Mouse (Mus musculus): ENCODE measurements around the gene Gm29427.
A peak's percentile ranks its signal among the peaks of the same experiment; 100 is the strongest.

Gene Gm29427

DNA sequence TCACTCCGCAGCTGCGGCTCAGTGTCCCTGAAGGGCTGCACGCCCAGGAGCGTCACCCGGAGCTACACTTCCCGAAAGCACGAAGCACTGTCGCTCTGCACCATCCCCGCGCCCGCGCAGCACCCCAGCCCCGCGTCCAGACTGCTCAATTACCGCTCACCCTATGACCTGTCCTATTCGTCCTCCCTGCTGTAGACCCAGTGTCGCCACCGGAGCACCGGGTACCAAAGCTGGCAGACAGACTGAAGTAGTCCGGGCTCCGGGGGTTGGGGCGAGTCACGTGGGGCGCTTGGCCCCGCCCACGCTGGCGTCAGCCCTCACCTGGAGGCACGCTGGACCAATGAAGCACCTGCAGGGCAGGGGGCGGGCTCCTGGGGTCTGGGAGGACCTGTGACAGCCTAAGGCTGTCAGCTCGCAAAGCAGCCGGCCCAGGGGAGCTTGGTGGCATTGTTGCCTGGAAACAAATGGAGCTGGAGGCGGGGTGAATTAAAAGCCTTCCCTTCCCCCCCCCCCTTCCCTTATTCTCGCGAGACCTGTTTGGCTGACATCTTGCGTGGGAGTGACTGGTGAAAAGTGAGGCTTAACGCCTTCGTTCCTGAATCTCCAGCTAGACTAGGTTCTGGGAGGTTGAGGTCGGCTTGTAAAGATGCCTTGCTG, at the start of gene Gm29427:
Gene Gm29427, minus strand, starts transcription at position 239 of the 657 bp plus-strand sequence.
- DNase-seq (ENCODE audit: low spot score) = peak; percentile 92

DNA sequence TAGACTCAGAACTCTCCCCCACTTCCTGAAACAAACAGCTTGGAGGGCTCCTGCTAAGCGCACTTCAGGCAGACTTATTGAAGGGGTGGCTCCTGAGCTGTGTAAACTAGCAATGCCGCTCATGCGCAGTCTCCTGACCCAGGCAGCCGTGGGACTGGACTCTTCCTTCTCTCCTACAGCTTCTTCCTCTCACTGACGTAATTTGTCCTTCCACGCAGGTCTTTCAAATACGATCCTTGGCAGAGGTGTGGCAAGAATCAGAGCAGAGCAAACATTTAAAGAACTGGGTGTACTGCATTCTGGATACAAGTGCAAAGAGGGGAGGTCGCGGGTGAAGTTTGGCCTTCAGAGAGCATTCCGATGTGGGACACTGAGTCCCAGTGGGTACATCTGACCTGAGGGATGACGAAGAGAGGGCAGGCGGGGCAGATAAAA, 48.4 kb upstream of the Gm29427 start:
- peak; percentile 66 for DNase-seq (ENCODE audit: low spot score)

DNA sequence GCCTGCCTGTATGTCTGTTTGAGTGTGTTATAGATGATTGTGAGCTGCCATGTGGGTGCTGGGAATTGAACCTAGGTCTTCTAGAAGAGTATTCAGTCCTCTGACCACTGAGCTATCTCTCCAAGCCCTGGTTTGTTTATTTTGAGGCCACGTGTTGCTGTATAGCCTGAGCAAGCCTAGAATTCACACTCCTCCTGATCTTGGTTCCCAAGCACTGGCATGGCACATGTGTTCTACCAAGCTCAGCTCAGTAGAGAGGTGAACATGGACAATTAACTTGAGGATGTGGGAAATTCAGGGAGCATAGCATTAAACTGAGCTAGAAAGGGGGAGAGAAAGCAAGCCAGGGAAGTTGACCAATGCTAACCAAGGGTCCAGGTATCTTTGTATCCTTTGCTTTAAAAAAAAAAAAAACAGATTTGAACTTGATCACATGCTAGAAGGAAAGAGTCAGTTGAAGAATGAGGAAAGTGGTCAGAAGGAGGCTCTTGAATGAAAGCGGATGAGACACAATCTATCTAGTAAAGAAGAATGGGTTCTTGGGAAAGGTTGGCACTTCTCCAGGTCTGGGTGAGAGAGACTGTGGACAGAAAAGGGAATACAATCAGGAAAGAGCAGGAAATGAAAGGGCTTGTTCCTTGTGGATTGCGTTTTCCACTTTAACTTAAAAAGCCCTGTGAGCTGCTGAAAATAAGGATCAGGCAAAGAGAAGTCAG, 46.6 kb upstream of the Gm29427 start:
- DNase-seq (ENCODE audit: low spot score) = no peak

DNA sequence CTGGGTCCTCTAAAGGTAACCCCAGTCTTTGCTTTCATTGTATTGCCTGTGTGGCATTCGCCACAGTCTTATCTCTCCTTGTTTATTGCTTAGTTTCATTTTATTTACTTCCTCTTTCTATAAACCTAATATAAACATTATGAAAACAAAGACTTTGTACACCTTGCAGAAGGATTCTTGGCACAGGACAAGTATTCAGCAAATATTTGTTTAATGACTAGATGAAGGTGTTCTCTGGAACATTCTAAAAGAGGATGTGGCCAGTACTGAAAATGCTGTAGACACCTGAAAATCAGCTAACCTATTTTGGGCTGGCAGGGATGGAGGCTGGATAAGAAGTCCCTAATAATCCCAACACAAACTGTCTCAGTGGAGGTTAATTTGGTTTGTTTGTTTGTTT, 46.0 kb upstream of the Gm29427 start:
- DNase-seq (ENCODE audit: low spot score) = no peak

DNA sequence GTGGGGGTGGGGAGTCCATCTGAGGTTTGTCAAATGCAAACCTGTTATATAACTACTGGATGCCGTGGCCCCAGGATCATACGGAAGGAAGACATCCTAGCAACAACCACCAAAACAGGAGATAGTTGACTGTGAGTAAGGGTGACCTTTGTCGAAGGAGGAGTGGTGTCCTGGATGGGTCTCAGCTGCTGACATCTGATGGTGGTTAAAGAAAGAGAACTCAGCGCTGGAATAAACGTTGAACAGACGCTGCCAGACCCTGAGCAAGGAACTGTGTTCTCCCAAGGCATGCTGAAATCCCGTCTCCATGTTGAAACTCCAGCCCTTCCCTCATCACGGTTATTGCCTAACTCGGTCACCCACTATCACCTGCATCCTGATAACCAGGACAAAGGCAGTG, 44.1 kb upstream of the Gm29427 start:
- no peak for DNase-seq (ENCODE audit: low spot score)

DNA sequence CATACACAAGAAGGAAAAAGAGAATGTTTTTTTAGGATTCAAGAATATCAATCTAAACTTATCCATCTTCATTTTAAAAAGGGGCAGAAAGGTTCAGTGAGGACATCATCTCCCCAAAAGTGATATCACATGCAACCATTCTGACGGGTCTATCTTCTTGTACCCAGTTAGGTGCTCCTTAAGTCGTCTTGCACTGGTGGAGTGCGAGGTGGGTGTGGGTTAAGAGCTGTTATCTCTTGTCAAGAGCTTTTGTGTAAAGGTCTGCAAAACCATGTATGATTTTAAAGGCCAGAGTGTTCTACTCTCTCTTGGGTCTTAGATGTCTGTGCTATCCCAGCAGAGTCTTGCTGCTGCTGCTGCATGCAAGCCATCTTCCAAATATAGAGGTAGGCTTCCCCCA, 31.2 kb upstream of the Gm29427 start:
- DNase-seq (ENCODE audit: low spot score) = no peak

DNA sequence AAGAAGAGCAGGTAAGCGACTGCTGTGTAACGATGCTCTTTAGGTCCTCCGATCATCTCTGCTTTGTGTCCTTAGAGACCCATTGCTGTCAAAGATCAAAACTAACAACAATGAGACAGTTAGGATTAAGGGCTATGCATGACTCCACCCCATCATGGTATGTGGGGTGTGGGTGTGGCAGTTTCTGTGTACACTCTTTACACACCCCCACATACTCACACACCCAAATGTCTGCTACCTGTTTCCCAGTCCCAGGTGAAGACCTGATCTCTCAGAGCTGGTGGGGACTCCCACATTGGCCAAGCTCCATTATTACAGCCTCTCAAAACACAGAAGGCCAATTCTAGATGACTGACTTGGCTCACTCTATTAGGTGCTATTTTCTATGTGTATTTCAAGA, 30.0 kb upstream of the Gm29427 start:
- no peak for DNase-seq (ENCODE audit: low spot score)

DNA sequence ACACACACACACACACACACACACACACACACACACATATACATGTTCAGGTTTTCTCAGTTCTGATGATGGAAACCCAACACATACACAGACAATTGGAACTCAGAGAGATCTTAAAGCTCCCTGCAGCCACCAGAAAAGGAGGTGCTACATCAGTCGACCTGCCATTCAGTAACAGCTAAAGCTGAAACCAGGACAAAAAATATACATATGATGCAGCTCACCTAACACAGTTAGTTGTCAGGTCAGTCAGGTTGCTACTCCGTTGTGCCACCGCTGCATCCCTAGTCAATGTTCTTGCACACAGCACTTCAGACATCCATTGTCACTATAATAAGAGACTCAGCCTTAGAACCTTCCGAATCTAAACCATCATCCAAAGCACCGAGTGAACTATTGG, 29.4 kb upstream of the Gm29427 start:
- no peak for DNase-seq (ENCODE audit: low spot score)

DNA sequence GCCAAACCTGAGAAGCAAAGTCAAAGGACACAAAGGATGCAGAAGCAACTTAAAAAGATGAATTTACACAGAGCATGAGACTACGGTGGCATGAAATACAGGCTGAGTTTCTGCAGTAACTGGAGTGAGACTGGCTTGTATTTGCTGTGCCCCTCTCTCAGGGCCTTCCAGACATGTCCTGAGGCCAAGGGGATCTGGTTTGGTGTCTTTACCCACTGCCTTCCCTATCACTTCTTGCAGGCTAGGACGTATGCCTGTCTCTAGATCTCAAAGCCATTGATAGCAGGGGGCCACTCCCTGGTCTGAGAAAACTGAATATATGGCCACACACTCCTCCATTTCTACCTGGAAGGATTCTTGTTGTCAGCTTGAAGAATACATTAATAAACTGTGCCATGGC, 28.6 kb upstream of the Gm29427 start:
- DNase-seq (ENCODE audit: low spot score) = no peak

DNA sequence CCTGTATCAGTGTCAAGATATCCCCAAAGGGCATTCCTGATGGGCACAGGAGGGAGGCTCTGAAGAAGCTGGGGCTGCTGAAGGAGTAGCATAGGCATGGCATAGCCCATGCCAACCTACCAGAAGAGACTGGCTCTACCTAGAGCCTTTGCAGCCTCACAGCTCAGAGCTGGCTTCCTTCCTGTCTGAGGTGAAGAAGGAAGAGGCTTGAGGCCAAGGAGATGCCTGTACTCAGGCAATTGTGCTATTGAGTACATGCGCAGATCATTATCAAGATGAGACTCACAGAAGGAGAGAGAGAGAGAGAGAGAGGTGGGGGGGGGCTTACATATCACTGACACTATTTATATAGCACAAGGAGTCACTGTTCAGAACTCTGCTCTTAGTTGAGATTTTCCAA, 28.2 kb upstream of the Gm29427 start:
- no peak for DNase-seq (ENCODE audit: low spot score)

DNA sequence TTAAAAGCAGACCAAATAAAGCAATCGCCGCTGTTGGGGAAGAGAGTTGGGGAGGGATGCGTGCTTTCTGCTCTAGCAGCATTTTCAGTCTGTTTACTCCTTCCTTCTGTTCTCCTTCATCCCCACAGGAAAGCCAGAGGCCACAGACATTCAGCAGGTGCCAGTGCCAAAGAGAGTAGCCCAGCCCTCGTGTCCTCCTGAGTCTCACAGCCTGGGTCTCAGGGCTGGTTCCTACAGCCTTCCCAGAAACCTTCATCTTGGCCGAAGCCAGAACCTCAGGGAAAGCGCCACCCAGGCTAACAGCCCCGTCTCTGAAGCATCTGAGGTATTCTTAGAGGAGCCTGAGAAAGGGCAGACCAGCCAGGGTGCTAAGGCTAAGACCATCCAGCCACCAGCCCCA, 26.6 kb upstream of the Gm29427 start:
- DNase-seq (ENCODE audit: low spot score) = no peak

DNA sequence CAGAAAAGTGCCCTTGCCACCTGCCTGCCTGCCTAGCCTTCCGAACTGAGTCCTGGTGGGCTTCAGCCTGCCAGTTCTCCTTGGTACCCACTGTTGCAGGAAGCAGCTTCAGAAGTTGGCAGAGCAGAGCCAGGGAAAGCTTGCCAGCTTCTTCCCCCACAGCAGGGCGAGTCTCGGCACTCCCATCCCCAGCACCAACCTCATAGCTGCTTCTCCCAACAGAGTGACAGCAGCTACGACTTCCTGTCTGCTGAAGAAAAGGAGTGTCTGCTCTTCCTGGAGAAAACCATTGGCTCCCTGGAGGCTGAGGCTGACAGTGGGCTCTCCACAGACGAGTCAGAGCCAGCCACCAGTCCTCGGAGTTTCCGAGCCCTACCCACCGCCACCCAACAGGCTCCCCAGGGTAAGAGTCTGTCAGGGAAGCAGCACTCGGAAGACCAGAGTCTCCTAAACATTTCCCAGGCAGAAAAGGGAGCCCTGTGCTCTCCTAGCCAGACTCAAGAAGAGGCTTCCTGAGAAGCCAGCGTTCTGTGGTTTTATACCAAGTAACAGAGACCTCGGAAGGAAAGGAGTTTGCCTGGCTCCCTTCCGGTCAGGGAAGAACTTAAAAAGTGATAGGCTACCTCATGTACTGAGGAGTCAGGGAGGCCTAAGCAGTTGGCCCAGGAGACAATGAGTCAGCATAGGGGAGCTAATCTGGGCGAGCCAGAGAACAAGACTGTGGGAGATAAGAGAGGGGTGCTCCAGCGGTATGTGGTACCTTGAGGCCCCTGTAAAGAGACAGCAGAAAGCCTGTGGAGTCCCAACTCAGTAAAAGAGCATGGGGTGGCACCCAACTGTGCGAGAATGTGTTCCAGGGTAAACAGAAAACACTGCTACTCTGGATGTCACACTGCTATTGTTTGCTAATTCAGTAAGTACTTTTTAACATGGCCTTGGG, 25.5 kb upstream of the Gm29427 start:
- no peak for DNase-seq (ENCODE audit: low spot score)

DNA sequence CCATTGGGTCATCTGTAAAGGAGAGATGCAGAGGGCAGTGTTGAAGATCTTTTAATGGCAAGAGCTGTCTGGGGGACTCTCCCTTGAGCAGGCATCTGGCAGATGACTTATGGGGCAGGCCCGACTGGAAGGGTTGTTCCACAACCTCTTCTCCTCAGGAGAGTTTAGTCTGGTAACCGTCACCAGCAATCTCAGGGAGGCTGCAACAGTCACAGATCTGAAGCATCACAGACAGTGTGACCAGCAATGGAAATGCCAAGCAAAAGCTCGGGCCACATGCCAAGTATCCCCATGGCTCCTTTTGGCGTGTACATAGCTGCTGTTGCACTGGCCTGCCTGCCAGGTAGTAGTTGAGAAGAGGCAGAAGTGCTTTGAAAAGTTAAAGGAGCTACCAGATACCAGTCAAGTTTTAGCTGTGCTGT, 24.6 kb upstream of the Gm29427 start:
- DNase-seq (ENCODE audit: low spot score) = no peak

DNA sequence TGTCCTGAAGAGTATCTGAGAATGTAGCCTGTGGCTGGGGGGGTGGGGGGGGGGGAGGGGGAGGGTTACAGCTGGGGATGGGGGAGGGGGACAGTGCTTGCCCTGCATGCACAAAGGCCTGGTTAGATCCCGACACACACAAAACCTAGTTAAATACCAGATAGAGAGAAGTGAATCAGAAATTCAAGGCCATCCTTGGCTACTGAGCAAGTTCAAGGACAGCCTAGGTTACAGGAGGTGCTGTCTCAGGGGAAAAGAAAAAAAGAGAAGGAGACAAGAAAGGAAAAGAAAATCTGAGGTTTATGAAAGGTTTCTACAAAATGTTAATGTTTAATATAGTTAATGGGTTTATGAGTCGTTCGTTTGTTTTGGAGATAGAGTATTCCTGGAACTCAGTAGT, 24.0 kb upstream of the Gm29427 start:
- no peak for DNase-seq (ENCODE audit: low spot score)

DNA sequence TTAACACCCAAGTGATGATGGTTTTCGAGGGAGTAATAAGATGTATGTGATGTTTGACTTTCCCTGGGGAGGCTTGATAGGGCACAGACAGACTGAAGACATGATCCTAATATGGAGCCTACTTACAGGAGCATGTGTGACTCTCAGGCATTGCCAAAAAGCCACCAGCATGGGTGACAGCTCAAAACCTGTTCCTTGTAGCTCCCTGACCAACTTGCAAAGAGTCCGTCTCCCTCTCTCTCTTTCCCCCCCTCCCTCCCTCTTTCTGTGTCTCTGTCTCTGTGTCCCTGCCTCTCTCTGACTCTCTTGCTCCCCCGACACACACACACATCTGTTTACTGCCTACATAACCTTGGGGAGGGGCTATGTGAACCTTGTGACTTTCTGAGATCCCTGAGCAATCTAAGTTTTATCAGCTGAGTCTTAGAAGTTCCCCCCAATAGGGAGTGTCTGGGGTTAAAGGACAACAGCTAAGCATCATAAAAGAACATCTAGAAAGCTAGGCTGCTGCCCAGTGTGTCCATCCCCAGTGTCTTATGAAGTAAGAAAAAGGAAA, 23.0 kb upstream of the Gm29427 start:
- no peak for DNase-seq (ENCODE audit: low spot score)

DNA sequence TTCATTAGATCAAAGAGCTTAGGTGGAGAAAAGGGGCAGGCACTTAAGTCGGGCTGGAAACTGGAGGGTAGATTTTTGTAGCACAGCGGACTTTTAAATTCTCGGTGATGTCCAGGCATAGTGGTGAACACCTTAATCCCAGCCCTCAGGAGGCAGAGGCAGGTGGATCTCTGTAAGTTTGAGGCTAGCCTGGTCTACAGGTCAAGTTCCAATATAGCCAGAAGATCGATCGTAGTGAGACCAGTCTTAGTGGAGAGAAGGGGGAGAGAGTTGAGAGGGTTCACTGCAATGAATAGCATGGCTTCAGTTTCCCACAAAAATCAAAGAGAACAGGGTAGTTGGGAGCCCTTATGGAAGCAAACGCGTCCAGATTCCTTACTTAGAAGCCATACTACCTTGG, 22.3 kb upstream of the Gm29427 start:
- DNase-seq (ENCODE audit: low spot score) = no peak

DNA sequence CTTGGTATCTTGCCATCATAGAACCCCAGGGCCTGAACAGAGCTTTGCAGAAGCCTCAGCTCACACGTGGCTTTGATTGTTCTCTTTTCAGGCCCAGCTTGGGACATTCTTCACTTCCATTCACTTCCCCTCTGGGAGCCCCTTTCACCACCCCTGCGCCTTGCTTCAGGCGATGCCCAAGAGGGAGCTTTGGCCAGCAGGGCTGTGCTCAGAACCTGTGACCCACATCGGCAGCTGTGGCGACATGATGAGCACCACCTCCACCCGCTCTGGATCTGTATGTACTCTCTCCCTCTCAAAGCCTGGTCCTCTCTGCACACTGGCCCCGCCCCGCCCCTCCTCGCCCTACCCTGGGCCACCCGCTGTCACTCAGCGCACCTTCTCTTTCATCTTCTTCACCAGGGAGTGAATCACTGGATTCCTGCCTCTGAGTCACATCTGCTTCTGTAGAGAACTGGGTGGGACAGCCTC, 21.8 kb upstream of the Gm29427 start:
- DNase-seq (ENCODE audit: low spot score) = no peak

DNA sequence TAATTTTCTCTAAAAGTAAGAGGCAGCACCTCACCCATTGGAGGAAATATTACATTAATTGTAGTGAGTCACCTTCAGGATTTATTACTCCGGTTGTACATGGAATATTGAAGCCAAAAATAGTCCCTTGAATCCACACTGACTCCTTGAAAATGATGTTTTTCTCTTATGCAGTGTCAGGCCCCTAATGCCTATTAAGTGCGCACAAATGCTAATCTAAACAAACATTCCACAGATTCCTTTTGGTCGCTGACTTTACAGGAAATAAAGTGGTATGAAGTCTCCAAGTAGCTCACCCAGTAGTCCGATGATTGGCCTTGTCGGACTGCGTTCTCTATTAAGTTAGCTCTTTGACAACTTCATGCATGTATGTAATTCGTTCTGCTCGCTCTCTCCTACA, 19.3 kb upstream of the Gm29427 start:
- no peak for DNase-seq (ENCODE audit: low spot score)

DNA sequence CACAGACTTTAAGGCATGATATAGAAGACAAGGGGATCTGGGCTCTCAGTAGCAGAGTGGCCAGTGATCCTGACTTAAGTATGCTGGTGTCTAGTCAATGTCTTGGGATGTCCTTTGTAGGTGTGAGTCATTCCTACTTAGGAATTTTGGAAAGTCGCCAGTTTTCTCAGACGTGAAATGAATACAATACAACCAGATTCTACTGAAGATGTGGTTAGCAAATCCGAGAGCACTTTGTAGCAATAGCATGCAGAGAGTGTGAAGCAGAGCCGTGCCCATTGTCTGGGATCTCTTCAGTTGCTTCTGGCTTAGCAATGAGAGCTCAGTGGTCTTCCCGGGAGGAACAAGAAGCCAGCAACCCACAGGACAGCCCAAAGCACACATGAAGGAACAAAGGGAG, 18.9 kb upstream of the Gm29427 start:
- DNase-seq (ENCODE audit: low spot score) = no peak

DNA sequence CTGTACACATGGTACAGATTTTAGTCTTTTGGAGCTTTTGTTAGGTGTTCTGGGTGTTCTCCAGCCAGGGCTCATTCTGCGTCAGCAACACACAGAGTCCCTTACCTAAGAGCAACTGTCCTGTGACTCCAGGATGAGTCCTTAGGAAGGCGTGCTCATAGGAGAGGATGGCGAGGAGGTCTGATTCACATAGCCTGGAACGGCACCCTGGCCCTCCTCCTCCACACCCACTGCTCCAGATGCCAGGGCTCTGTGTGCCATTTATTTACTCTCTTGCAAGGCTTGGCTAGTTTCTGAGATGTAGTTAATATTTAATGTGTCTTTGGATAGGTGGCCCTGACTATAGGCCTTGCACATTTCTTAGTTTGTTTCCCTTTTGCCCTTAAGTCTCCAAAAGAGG, 18.1 kb upstream of the Gm29427 start:
- DNase-seq (ENCODE audit: low spot score) = no peak

DNA sequence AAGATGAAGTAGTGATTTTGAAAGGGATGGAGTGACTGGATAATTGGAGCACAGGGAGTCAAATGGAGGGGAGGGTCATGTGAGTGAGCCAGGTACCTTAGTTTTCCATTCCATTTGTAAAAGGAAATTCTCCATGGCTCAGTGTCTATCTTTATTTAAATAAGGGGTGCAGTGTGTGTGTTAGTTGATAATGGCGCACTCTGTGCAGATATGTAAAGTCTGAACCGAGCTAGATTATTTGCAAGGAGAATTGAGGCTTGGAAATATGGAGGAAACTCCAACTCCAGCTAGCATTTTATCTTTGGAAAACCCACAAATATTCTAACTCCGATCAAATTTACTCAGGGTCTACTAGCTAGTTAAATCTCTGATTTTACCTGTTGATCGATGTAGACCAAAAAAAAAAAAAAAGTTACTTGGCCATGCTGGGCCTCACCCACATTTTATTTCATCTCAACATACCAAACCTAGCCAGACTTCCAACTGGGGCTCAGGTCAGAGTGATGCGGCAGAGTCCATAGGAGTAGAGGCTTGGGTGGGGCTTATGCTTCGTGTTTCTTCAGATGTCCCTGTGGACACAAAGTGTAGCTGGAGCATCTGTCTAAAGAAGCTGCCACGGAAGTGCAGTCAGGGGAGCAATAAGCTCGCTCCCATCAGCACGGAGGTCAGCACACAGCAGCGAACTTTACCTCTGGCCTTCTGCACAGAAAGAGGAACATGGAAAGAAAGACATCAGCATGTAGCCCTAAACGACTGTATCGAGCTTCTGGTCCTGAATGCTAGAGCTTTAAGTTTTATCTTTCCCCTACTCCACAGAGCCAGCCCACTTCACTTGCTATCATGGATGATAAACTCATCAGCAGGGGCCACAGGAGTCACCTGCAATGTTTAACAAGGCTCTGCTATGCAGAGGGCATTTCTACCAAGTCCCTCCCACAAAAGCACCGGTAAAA, 17.4 kb upstream of the Gm29427 start:
- no peak for DNase-seq (ENCODE audit: low spot score)
